Mouse (Mus musculus): Measurements from ENCODE around the gene Prg3.

DNA sequence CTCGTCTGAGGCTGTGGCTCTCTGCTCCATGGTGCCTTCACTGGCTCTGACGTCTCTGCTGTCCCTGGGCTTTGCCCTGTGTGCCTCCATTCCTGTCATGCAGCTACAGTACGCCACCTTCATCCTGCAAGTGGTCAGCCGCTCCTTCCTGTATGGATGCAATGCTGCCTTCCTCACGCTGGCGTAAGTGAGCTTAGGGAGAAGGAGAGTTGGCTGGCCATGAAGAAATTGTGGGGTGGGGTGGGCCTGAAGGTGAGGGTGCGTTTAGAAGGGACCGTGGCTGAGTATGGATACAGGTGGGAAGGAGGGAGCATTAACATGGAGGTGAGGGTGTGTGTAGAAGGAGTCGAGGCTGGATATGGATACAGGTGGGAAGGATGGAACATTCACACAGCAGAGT, 32.6 kb upstream of the Prg3 start:
- TF ChIP-seq POLR2A (IDR thresholded peaks at IDR 0.05; ENCODE audit: control insufficient read depth, extremely low read depth, insufficient read depth, low read length, poor library complexity): no peak
- TF ChIP-seq CTCF (IDR thresholded peaks at IDR 0.05; ENCODE audit: borderline replicate concordance, control insufficient read depth, extremely low read depth, insufficient read depth, low read length, poor library complexity): no peak

Measured in thymus, adult 2 months (tissue).